Mouse (Mus musculus): ENCODE data around the gene Ddx21.

DNA sequence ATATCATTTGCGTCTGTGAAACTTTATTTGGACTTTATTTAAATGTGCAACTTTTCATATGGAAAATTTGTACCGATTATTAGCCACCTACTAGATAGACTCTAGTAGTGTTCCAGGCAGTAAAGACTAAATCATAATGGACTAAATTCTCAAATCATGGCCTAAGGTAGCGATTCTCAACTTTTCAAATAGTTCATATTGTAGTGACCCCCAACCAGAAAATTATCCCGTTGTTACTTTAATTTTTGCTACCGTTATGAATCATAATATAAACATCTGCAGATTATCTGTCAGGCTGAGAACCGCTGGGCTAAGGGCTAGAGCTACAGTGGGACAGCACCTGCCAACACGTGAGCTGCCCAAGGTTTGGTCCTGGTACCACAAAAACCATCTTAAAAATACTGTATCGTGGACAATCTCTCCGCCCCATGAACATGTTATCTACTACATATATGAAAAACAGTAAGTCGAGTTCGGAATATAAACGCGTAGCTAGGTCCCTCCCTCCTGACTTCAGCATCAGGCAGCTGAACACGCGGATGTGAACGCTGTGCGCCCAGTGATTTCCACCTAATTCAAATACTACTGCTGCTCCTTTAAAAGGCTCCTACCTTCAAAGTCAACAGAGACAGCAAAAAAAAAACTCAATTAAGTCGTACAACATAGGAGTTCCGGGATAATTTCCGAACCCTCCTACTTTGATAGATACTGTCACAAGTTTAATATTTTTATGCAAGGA, 859 bp downstream of the Ddx21 start:
- TF ChIP-seq CTCF (IDR thresholded peaks at IDR 0.05; ENCODE audit: extremely low read depth, insufficient read length, insufficient replicate concordance, low read depth, low read length) (no peak), POLR2A (IDR thresholded peaks at IDR 0.05; ENCODE audit: low read depth, low read length) (no peak)

All from small intestine, adult 2 months (tissue).